Mouse (Mus musculus) layer of hippocampus, adult 18-20 months (tissue): ENCODE measurements at regions not wholly inside any gene's neighbourhood (a gene's known extent, or its start where the extent isn't known, plus 50 kb on each side); places are given as distances from the start of the nearest gene placed in this dataset.
A peak's percentile ranks its signal among the peaks of the same experiment; 100 is the strongest.

Experiments used
- DNase-seq, 2 experiments: peaks; one replicate each; pipeline ENCODE4 v3.0.0; 2022; ENCODE audit warnings: low spot score in 2 of 2

DNA sequence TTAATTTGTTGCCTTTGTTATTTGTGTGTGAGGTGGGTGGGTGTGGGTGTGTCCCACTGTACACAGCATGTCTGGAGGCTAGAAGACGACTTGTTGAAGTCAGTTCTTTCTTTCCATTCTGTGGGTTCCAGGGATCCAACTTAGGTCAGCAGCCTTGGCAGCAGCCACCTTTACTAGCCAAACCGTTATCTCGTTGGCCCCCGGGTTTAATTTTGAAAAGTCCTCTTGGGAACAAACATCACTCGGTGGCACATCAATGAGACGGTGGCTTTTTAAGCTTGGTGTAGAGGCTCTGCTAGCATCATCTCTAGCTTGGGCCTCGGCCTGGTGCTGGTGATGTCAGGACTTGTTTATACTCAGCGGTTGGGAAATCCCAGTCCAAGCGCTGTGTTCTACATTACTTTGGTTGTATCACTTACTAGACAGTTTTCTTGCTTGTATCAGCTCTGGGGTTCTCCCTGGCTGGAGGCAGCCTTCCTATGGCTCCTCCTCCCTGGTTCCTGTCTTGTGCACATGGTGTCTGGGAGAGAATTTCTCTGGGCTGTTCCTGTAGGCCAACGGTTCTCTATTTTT lies 217.6 kb downstream of the Tle3 start:
- no peak for DNase-seq

DNA sequence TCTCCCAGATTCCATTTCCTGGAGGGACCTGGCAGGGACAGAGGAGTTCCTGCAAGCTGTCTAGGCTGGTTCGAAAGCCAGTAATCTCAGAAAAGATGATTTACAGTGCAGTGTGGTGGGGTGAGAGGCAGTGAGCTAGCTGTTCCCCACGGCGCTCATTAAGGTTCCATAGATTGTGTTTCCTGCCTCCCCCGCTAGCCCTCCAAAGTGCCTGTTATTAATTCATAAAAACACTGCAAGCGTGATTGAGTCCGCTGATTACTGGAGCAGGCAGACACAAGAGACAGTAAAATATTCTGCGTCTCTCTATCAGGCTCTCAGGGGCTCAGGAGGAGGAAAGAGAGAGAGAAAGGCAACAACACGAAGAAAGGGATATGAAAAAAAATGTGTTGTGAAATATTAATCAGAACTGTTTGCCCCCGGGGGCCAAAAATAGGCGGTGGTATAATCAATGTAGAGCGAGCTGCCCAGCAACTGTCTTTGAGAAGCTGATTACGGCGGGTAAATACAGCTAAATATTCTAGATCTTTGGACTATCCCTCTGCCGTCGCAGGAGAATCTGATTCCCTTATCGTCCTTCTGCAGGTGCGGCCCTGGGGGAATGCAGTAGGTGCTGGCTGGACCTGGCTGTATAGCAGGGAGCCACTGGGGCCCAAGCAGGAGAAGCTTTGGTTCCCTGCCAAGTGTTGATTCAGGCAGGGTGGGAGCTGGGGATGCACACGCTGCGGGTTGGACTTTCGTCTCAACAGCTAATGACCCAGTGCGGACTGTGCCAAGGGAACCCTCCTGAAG lies 211.3 kb downstream of the Tle3 start:
- peak in 1 of 2 experiments; percentile 22 for DNase-seq

GRCm38 (mm10) chr9:61581046-61581445 lies 208.9 kb downstream of the Tle3 start:
- DNase-seq: no peak

GRCm38 (mm10) chr9:61578255-61578654 lies 206.1 kb downstream of the Tle3 start:
- no peak for DNase-seq

DNA sequence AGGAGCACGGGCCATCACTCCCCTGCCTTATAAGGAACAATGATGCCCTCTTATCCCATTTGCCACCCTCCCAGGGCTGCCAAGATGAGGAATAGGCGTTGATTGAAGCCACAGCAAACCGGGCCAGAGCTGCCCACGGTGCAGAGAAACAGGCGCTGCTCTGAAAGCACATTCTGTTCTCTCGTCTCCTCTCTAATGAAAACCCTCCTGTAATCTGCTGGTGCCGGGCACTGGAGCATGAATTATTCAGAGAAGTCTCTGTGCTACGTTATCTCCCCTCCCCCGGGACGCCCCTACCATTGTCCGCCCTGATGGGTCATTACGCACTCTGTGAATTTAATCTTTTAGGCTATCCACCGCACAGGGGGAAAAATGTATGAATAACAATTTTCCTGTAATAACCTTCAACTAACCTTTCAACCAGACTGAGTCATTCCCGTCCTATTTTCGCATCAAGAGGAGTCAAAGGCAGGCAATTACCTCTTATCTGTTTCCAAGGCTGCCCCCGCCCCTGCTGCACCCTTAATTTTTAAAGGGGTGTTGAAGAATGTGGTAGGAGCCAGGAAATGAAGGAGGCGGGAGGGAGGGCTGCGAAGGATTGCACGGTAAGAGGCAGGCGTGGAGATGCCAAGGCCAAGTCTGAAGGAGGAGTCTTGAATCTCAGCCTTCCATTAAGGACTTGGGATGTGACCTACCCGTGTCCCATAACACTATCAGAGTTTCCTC lies 201.6 kb downstream of the Tle3 start:
- DNase-seq: peak; percentile 72 to 88

DNA sequence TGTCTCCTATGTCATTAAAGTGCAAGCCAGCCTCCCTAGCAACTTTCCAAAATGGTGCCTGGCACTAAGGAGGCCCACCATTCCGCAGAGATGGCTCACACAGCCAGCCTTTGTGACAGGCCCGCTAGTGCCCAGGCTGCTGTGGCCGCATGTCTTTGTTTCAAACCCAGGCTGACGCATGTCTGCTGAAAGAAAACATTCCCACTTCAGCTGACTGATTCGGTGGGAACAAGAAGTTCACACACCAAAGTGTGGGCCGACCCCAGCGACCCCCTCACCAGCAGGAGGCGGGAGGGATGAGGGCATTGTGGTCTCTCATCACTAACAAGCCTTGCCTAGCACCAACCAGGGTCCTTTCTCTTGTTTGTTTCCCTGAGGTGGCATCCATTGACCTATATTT lies 190.9 kb downstream of the Tle3 start:
- DNase-seq: no peak

DNA sequence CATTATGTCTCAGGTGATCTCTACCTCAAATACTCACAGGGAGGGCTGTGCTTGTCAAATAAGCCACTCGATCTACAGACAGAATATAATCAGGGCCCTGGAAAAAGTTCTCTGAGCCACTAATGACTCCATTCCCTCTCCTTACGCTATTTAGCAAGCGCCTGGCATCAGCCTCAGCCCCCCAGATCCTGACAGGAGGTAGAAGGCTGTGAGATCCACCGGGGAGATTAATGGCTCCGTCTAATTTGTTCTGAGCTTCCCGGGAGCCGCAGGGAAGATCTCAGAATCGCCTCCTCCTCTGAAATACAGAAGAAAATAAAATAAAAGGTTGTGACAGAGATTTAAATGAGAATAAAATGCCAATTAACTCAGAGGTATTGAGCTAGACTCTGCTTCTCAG lies 189.4 kb downstream of the Tle3 start:
- no peak for DNase-seq

- DNase-seq: peak; percentile 20 to 60
These were observed 186.5 kb downstream of the Tle3 start for GRCm38 (mm10) chr9:61558621-61559020.

DNA sequence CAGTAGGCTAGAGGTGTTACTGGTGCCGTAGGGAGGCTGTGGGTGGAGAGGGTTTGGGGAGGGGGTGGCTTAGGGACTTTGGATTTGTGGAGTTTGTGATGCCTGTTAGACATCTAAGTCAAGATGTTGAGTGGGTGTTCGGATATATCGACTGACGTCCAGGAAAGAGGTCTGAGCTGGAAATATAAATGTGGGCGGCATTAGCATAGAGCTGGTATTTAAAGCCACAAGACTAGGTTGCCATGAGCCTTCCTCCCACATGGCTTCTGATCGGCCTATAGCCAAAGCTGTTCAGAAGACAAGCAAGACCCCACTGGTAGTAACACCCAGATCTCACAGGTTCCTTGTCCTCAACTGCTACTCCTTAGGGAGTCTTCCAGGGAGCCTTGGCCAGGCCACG lies 184.9 kb downstream of the Tle3 start:
- DNase-seq: no peak

- DNase-seq: no peak
These were observed 183.0 kb downstream of the Tle3 start for GRCm38 (mm10) chr9:61555173-61555572.

DNA sequence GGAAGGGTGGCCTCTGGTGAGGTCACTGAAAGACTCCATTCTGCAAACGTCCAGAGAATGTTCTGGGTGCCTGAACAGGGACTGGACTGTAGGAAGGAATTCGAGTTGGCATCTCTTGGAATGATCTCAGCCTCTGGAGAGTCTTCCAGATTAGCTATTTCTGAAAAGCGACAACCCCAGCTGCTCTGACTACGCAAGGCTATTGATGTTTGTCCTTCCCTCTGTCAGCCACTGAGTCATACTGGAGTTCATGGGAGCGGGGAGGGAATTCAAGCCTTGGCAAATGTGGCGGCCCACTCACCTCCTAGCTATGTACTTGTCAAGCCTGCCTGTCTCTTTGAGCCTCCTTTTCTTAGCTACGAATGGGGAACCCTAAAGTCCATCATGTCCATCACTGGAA lies 182.4 kb downstream of the Tle3 start:
- DNase-seq: no peak

DNA sequence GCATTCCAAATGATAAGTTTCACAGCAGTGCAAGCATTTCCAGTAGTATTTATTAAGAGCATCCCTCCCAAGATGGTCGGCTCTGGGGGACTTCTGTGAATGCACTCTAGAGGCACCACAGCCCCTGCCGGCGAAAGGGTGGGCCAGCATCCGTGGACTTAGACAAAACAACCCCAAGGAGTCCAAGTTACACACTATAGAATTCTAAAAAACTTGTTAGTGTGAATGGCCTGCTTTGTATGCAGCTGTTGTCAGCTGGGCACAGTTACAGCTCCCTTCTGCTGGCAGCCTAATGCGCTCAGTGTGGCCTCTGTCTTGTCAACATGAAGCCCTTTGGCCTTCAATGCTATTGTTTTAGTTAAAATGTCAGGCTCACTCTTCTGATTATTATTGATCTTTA lies 181.5 kb downstream of the Tle3 start:
- DNase-seq: peak in 1 of 2 experiments; percentile 33

- peak in 1 of 2 experiments; percentile 41 for DNase-seq
These were observed 179.2 kb downstream of the Tle3 start for GRCm38 (mm10) chr9:61551361-61551760.

GRCm38 (mm10) chr9:61550326-61550725 lies 178.2 kb downstream of the Tle3 start:
- no peak for DNase-seq

DNA sequence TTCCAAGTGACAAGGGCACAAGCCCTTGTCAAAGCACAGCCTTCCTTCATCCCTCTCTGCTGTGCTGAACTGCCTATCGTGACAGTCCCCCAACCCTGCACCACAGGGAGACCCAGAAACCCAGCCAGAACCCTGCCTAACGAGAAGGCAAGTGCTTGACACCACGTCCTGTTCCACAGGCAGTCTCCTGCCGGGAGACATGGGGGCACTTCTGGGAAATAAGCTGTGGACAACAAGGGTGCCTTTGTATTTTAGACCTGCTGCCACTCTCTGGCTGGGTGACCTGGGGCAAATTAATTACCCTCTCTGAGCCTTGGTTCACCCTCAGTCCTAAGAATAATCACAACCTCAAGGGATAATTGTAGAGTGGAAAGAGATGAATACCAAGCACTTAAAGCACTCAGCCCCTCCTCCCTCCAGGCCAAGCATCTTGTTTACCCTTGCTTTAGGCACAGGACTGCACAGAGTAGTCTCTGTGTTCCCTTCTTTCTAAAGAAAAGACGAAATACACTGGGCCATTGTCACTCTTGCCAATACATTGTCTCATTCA lies 177.6 kb downstream of the Tle3 start:
- DNase-seq: peak in 1 of 2 experiments; percentile 65

DNA sequence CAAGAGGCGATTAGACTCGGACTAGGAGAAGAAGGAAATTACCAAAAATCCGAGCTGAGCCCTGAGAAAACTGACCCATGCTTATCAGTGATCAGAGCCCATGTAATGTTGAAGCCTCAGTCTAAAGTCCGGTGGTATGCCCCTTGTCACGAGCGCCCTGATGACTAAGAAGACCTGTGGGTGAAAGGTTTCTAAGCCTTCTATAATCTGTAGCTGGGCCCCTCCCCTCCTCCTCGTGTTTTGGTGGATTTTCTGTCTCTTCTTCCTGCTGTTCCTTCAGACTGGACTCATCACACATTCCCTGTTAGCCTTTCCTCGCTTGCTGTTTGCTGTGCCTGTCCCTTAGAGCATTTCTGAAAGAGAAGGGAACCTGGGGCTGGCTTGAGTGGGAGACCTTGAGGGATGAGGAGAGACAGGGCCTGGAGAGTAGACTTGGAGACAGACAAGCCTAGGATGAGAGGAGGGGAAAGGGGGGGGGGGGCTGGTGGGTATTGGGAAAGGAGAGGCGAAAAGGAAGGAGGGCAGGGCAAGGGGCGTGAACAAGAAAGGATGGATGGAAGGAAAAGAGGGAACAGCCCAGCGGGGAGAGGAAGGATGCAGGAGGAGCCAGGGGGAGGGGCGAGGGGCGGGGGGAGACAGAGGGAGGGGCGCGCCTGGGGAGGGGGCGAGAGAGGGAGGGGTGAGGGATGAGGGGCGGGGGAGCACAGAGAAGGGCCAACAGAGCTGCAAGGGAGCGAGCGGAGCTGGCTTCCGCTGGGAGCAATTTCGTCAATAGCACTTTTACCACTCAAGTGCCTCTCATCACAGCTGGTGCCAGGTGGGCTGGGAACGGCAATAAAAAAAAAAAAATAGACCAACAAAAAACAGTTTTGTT lies 165.4 kb downstream of the Tle3 start:
- no peak for DNase-seq

GRCm38 (mm10) chr9:61533237-61533636 lies 161.1 kb downstream of the Tle3 start:
- DNase-seq: no peak

DNA sequence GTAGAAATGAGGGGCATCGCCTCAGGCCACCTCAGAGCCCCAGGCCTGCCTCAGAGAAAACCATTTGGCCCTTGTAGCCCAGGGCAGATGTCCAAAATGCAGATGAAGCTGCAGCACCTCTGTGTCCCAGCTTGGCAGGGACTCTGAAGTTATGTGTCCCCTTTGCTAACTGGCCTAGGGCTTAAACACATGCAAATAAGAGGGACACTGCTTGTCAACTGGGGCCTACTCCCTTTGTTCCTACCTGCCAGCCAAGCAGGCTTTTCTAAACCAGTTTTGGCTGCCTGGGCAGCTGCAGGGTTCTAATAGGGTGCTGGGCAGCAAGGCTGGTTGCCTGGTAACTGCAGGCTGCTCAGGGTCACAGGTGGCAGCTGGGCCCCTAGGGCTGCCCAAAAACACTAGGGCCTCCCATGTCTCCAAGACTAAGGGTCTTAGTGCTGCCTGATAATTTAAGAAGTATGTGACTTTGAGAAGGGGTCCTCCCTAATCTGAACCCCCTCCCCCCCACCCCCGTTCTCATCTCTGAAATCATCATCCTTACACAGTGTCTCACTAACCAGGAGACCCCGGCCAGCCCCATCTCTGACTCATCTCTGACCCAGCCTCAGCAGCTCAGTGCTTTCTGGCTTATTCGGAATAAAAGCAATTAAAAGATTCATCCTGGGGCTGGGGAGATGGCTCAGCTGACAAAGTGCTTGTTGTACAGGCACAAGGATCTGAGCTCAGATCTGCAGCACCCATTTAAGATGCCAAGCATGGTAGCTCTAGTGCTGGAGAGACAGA lies 158.3 kb downstream of the Tle3 start:
- DNase-seq: peak; percentile 26 to 33

GRCm38 (mm10) chr9:61528286-61528865 lies 156.2 kb downstream of the Tle3 start:
- no peak for DNase-seq
